Mouse (Mus musculus): ENCODE measurements around the gene Pax2.

Gene Pax2

DNA sequence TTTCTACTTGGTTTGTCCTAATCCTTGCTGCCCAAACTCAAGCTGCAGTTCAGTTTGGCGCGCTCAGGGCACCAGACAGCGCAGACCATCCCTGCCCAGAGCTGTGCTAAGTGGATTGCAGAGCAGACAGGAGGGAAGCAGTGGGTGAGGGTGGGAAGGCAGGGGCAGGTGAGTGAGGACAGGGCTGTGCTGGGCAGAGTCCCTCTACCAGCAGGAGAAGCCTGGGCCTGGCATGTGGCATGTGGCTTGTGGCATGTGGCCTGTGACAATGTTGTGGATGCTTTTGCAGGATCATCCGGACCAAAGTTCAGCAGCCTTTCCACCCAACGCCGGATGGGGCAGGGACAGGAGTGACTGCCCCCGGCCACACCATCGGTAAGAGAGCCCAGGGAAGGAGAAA is 32.6 kb downstream of the Pax2 start:
- DNase-seq, result no peak

DNA sequence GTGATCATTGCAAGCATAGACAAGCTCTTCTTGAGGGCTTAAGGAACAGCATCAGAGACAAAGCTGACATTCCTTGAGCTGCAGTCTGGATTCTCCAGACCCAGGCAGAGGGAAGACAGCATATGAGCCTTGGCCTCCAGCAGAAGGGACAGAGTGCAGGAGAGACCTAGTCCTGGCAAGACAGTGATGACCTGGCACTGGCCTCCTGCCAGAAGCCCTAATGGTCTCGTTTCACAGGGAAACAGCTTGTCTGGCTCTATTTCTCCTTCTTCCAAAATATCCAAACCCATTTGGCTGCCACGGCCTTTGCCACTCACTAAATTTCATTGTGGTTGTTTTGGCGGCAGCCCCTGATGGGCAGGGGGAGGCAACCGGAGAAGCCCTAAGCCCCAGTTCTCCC is 36.1 kb downstream of the Pax2 start:
- no peak for DNase-seq

- DNase-seq, result no peak
These were observed 41.5 kb downstream of the Pax2 start for GRCm38 (mm10) chr19:44797110-44798060.

GRCm38 (mm10) chr19:44798731-44799130 is 42.9 kb downstream of the Pax2 start:
- DNase-seq, result no peak

DNA sequence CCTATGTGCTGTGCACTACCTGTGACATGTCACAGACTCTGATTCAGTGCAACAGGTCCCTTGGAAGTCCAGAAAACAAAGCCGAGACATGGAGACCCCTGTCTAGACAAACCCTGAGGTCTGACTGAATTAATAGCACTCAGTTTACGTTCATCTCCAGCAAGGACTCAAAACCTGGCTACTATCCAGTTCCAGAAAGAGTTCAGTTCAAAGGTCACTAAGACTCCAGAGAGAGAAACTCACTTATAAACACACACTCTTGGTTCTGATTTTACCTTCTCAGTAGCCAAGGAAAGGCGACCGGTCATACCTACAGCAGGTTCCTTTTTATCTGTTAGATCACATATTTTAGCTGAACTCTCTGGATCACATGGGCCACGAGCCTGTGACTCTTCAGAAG is 43.3 kb downstream of the Pax2 start:
- DNase-seq, result no peak

DNA sequence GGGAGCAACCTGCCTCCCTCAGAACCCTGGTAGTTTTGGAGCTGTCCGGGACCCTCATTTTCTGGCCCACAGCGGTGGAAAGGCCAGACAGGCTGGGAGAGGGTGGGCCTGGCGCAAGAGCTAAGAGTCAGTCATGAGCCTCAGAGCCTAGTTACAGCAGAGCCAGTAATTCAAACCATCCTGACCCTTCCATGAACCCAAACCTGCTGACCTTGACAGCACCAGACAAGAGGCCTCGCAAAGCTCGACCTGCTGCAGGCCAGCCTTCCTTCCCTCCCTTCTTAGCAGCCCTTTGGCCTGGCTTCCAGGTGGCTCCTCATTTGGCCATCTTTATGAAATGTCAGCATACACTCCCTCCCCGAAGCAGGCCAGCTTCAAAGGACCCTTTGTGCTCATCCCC is 44.5 kb downstream of the Pax2 start:
- DNase-seq, result no peak

GRCm38 (mm10) chr19:44808734-44809133 is 52.9 kb downstream of the Pax2 start:
- DNase-seq, result no peak

DNA sequence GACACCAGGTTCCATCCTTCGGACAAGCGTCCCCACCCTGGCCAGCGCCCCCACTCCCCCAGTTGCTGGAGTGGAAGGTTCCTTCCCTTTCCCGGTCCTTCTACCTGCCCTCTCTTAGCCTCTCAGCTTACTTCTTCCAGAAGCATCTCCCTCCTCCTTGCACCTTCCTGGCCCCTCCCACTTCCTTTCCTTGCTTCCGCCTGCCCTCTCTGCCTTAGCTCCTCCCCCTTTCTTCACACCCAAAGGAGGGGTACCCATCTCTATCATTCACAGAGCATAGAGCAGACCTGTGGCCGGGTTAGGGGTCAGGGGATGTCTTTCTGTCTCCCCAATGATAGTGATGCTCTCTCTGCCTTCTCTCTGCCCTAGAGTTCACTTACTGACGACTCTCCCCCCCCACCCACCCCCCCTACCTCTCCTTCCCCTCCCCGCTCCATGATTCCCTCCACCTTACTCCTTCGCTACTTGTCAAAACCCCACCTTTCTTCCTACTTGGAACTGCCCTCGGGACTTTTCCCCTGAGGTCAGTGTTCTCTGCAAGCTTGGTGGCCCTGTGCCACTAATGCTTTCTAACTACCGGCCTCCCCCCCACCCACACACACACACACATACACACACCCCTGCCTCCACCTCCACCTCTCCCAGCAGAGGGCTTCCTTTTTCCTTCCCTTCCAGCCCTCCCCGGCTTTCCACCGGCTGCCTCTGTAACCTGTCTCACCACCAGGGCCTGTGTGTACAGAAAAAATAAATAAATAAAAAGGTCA is 57.0 kb downstream of the Pax2 start:
- DNase-seq, result no peak

- DNase-seq, result no peak
These were observed 59.3 kb downstream of the Pax2 start for GRCm38 (mm10) chr19:44815111-44815510.

- no peak for DNase-seq
These were observed 61.7 kb downstream of the Pax2 start for GRCm38 (mm10) chr19:44817403-44818128.

GRCm38 (mm10) chr19:44818676-44819075 is 62.8 kb downstream of the Pax2 start:
- no peak for DNase-seq

DNA sequence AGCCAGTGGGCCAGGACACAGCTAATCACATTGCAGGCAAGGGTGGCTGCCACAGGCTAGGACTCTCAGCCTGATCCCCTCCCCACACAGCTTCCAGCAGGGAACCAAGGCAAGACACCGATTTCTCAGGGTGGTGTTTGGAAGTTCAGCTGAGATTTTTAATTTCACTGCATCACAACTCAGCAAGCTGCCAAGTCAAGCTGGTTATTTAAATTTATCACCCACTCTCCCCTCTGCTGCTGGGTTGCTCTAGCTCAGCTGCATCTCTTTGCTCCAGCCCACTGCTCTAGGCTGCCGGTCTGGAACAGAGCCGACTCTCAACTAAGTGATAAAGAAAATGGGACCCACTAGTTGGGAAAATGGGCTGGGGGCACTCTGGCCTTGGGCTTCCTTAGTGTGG is 65.7 kb downstream of the Pax2 start:
- DNase-seq, result no peak

DNA sequence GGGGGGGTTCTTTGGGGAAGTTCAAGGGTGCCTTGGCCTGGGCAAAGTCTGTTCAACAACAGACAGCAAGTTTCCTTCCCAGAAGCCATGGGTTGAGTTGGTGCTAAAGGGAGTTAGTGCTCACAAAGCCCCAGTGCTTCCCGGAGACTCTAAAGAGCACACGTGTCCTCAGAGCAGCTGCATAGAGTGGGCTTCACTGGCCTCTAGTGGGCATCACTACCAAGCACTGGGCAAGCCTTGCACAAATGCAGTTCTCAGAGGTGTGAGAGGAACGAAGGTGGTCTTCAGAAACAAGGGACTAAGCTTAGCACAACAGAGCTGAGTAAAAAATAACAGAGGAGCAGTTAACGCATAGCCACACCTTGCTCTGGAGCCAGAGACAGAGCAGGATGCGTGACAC is 66.5 kb downstream of the Pax2 start:
- DNase-seq, result no peak

GRCm38 (mm10) chr19:44823657-44824056 is 67.8 kb downstream of the Pax2 start:
- DNase-seq, result no peak

DNA sequence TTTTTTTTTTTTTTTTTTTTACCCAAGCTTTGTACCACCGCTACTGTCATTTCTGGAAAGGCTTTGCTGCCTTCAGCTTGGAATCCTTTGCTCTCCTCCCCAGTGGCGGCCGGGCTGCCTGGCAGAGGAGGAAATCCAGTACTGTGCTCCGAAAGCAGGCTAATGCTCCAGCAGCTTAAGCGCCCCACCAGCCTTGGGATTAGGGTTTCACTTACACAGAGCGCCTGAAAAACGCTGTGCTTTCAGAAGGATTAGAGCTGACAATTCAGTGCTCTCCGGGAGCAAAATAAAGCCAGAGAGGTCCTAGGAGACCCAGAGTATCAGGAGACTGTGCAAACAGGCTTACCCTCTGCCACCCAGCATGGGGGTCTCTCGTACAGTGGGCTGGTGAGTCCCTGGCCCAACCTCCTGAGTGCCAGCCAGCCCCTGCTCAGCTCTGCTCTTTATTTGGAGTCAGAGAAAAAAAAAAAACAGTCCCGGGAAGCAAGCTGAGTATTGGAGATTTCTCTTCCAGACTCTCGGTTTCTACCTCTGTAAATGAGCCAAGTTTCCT is 69.4 kb downstream of the Pax2 start:
- no peak for DNase-seq

DNA sequence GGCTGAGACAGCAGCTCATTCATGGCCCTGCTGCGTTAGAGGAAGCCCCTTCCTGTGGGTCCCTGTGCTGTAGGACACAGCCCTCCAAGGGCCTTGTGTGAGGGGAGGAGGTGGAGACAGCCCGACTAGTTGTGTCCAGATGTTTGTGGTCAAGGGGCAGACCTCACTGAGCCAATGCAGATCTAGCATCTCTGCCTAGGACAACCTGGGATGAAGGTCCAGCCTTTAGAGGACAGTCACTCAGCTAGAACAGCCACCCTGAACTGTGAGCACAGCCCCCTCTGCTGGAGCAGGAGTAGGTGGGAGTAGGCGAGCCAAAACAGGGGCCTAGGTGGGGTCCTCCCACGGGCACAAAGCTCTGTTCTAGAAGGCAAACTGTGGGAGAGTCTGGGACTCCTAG is 70.0 kb downstream of the Pax2 start:
- DNase-seq, result no peak

- DNase-seq, result peak; percentile 72
These were observed 77.5 kb downstream of the Pax2 start for GRCm38 (mm10) chr19:44833391-44833790.

- DNase-seq, result no peak
These were observed 78.6 kb downstream of the Pax2 start for GRCm38 (mm10) chr19:44834218-44835041.

GRCm38 (mm10) chr19:44835042-44835930 is 79.4 kb downstream of the Pax2 start:
- peak; percentile 87 for DNase-seq

DNA sequence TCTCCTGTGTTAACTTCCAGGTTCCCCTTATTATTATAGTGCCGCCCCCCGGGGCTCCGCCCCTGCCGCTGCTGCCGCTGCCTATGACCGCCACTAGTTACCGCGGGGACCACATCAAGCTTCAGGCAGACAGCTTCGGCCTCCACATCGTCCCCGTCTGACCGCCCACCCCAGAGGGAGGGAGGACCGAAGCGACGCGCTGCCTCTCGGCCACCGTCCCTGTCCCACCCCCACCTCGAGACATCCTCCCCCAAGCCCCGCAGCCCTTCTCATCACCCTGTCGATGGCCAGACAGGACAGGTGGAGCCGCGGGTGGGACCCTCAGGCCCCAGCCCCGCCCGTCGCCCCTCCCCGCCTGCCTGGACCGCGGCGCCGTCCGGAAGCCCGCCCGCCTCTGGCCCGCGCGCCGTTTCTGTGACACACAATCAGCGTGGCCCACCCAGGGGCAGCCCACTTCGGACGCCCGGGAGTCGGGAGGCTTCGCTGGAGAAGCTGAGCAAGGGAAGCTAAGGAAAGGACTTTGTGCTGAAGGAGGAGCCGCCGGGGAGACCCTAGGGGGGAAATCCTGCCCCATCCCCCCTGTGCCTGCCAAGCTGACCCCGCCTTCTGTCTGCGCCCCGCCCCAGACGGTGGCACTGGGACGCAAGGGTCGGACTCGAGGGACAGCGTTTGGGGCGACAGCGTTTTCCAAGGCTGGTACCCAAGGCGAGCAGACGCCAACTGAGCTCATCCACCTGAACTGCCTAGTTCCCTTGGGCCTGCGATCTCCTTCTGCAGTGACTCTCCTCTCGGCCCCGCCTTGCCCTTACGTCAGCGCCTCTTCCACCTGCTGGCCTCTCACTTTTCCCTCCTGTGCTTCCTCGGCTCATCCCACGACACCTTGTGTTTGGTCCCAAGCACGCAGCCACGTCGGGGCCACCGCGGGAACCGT is 80.4 kb downstream of the Pax2 start:
- DNase-seq, result peak; percentile 72
